Mouse (Mus musculus) retina, embryonic 14.5 days (tissue): ENCODE data around the gene Ivns1abp.
A peak's percentile ranks its signal among the peaks of the same experiment; 100 is the strongest.
"Not testable (repeated sequence)": the region's sequence is repeated elsewhere in the genome, so short reads cannot be mapped to it uniquely, and the experiment has no call there.

Experiments
- DNase-seq: peaks from one replicate; pipeline ENCODE4 v3.0.0-alpha.2; 2015; ENCODE audit warnings: low spot score

Gene Ivns1abp

DNA sequence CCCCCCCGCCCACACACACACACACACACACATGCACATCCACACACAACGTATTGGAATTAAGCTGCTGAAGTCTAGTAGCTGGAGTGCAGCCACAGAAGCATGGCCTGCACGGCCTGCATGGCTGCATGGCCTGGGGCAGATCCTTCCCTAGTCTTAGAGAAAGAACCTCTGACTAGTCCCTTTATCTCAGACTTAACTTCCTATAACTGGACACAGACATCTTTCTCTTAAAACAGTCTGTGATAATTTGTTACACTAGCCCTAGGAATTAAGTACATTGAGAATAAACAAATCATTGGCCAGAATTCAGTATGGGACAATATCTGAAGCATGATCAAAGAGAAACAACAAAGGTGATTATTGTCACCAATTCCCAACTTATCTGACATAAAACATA lies 2.0 kb upstream of the Ivns1abp start:
- no peak for DNase-seq

DNA sequence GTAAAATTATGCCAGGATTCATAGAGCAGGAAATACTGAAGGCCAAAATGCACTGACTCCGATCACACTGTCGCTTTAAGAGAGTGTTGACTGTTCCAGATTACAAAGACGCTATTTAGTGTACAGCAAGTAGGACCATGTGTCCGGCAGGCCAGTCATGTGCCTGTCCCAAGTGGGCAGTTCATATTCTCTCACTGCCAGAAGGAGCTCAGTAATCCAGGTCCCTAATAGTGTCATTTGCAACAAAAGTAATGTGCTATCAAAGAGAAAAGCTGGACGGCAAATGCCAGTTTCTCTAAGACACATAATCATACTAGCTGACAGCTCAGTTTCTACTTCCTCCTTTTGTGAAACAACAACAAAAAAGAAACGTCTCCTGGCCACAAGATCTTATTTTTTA lies 1.3 kb upstream of the Ivns1abp start:
- no peak for DNase-seq

DNA sequence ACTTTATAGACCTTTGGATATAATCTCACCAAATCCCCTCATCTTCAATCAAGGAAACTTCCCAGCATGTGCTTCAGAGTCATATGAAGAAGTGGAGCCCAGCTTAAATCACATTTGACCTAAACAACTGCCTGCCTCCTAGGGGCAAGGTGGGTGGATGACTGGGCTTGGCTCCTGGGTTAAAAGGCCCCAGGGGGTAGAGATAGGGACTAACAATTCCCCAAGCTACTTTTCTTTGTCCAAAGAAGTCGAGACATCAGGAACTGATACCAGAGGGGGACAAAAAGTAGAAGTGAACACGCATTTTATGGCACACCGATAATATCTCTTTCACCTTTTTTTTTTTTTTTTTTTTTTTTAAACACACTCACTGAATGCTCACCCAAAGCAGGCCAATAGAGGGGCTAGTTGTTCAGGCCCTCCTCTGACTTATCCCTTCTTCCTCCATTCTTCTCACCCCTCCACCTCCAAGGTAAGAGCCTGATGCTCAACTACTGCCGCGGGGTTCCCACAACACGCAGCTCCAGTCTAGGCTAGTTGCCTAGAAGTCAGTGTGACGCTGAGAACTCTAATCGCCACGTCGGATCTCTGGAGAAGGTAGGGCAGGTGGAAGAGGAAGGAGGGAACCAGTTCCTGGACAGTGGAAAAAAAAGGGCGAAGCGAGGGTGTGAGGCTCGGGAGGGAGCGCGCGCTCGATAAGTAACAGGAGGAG lies 550 bp upstream of the Ivns1abp start:
- DNase-seq, result peak; percentile 49

DNA sequence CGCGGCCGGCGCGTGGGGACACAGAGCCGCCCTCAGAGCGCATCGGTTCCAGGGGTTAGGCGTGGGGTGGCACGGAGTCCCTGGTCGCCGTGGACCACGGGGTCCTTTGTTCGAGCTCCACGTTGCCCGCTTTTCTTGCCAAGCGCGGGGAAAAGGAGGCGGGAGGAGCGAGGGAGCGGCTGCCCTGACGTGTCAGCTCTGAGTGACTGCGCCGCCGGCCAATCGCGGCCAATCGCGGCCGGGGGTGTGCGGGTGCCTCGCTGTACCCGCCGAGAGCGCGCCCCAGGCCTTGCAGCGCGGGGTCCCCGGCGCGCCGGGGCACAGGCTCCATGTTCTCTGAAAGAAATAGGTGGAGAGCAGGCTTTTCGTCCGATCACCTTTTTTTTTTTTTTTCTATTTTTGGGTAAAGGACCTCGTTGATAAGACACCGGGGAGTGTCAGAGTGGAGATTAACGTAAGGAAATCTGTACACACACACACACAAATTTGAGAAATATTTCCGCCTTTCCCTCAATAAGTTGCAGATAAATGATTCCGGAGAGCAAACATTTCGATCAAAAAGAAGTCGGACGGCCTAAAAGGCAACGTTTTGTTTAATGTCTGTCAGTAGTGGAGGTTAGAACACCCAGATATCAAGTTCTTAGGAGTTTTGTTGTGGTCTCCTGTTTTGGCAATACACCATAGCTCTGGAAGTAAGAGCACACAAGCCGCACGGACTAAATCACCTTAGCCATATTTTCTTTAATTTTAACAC lies 1.0 kb downstream of the Ivns1abp start:
- peak; percentile 93 for DNase-seq

DNA sequence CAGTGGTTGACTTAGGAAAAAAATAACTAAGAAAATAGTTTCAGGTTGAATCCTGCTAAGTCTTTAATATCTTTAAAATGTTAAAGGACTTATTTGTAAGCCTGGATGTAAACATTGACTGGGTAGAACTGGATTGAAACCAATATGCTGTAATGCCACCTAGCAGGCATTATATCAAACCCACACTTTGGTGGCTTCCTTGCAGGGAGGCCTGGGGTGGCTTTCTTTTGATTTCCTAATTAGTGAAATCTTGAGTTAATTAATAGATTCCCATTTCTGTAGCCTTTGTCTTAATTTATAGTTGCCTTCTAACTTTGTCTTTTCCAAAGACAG lies 1.6 kb downstream of the Ivns1abp start:
- no peak for DNase-seq

DNA sequence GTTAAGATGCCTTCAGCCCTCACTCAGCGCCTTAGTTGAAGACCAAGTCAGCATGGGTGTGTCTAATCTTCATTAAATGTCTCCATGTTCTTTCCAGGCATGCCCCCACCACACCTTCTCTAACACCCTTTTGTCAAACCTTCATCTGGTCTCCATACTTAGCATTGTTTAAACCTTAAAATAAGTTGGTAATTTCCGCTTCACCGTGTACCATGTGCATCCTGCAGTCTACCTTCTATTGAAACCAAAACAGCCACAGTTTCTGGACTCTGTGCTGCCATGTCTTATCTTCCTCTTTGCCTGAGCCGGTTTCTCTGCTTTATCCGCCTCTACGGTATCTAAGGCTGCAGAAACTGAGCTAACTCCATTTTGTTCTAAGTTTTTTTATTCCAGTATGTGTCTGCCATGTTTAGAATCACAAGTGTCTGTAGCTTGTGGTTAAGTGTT lies 2.4 kb downstream of the Ivns1abp start:
- no peak for DNase-seq

DNA sequence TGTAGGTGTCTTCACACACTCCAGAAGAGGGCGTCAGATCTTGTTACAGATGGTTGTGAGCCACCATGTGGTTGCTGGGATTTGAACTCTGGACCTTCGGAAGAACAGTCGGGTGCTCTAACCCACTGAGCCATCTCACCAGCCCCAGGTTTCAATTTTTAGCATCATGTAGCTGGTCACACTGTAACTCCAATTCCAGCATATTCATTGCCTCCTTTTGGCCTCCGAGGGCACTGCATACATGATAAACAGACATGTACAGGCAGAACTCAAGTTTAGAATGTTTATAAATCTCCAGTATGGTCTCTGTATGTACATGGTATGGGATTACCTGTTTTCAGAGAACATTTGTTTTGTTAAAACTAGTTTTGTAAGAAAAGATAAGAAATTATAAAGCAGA lies 4.0 kb downstream of the Ivns1abp start:
- DNase-seq, result not testable (repeated sequence)

DNA sequence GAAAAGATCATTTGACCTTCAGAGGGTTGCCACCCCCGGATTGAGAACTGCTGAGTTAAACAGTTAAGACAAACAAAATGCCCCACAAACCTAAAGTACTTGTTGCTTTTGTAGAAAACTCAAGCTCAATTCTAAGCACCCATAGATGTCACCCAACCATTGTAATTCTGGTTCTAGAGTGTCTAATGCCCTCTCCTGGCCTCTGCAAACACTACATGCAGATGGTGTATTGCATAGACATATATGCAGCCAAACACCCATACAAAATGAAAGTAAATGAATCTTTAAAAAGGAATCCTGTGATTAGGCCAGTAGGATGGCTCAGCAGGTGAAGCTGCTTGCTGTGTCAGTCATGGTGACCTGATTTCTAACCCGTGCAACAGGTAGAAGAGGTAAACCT lies 8.6 kb downstream of the Ivns1abp start:
- DNase-seq, result peak; percentile 58

DNA sequence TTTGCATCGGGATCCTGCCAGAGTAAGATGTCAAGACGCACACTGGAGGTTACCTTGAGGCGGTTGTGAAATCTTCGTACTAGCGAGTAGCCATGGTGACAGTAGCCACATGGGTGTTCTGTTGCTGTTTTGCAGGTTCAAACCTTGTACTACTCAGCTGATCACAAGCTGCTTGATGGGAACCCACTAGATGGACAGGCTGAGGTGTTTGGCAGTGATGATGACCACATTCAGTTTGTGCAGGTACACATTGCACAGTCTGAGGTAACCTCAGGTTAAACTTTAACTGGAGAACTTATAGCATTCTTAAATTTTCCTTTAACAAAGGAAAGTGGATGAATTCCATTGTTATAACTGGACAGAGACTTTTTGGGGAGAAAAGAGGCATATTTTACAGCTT lies 11.7 kb downstream of the Ivns1abp start:
- DNase-seq, result no peak

DNA sequence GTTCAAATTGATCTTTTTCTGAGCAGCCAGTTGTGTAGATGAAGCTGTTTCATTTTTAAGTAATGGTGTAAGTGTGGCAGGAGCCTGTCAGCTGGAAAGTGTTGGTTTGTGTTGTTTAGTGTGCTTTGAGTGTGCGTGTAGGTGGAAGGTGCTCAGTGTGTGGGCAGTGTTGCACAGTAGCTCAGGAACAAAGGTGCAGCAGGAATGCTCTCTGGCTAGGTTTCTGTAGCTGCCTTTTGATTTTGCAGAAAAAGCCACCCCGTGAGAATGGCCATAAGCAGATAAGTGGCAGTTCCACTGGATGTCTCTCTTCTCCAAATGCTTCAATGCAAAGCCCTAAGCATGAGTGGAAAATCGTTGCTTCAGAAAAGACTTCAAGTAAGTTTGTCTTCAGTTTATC lies 15.1 kb downstream of the Ivns1abp start:
- DNase-seq, result no peak

DNA sequence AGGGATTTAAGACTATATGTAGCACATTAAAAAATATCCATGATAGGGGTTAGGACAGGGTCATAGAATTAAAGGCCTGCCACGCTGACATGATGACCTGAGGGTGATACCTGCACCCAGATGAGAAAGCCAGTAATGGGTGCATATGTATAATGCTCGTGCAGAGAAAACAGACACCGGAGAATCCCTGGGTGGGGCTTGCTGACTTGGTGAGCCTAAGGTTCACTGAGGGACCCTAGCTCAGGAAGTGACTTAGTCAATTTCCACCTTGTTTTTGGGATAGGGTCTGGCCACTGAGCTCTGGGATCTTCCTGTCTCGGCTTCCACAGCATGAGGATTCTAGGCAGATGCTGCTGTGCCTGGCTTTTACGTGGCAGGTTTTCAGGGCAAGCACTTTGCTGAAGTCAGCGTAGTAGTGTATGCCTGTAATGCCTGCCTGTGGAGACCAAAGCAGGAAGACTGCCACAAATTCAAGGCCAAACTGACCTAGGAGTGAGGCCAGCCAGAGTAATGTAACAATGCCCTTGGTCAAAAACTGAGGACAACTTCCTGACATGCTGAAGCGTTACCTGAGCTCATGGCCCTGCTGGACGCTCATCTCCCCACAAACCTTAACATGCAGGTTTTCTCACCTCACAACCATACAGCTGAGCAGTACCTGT lies 22.8 kb downstream of the Ivns1abp start:
- no peak for DNase-seq

DNA sequence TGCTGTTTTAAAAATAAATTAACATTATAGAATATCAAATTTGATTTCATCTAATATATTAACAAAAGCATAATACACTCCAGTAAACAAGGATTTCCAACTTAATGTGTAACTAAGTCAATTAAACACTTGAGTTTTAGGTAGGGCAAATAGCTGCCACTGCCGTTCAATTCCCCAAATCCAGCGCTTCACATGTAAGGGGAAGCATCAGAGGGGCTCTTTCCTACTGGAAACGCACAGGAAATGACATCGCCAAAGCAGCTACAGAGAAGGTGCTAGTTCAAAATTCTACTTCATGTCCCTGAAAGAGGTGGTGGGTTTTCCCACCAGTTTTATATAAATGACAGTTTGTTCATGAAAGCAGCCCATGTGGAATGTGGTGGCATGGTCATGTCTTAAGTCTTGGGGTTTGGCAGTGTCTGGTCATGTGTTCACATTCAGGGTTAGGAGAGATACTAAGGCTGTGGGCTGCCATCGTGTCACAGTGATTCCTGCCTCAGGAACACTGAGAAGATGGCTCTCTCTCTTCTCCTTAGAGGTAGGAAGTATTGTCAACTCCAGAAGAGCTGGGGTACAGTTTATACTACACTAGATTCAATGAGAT lies 23.5 kb downstream of the Ivns1abp start:
- DNase-seq, result no peak

DNA sequence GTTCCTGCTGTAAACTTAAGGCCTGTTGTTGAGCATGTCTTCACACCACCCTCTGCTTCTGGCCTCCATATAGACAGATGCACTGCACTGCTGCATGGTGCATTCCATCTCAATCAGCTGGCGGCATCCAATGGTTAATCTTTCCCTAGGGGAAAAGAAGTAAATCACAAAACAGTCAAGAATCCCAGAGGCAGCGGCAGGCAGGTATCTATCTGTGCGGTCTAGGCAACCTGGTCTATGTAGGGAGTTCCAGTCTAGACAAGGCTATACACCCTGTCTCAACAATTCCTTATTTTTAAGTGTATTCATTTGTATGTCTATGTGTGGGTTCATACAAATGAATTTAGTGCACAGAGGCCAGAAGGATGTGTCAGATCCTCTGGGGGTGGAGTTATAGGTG lies 24.2 kb downstream of the Ivns1abp start:
- DNase-seq, result no peak

DNA sequence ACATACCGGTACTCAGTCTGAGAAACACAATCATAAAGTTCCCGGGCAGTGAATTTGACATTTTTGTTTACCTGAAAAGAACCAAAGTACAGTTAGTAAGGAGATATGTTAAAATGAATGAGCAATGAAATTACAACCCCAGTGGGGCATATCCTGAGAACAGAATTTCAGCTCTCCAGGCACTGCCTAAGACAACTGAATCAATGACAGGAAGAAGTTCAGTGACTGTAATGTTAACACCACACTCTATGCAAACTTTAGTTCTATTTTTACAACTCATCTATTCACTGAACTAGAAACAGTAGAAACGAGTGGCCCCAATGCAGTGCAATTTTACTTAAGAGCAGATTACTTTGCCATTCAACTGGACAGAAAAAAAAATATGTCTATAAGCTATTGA lies 26.3 kb downstream of the Ivns1abp start:
- no peak for DNase-seq

DNA sequence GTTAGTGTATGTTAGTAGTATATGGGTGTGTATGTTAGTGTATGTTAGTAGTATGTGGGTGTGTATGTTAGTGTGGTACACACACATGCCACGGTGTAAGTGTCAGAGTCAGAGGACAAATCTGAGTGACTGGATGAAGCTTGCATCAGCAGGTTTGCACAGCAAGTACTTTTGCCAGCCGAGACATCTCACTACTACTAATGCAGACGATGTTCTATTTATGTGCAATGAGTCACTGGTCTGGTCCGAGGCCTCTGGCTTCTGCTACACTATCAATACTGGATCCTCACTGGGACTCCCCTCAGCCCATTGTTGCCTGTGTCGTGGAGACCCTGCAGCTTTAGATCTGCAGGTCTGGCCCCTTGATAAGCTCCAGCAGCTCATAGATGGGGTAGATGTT lies 27.3 kb downstream of the Ivns1abp start:
- DNase-seq, result no peak

DNA sequence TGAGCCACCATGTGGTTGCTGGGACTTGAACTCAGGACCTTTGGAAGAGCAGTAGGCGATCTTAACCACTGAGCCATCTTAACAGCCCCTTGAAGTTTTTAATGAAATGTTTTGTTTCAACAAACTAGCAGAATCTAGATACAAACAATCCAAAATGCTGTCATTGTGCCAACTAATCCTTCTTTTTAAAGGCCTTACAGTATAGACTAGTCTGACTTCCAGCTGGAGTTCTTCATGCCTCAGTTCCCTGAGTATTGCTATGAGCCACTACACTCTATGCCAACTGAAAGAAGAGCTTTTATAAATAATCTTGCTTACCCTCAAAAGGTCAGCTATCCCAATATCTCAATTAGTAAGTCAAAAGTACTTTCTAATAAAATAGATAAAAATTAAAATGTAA lies 28.5 kb downstream of the Ivns1abp start:
- no peak for DNase-seq

DNA sequence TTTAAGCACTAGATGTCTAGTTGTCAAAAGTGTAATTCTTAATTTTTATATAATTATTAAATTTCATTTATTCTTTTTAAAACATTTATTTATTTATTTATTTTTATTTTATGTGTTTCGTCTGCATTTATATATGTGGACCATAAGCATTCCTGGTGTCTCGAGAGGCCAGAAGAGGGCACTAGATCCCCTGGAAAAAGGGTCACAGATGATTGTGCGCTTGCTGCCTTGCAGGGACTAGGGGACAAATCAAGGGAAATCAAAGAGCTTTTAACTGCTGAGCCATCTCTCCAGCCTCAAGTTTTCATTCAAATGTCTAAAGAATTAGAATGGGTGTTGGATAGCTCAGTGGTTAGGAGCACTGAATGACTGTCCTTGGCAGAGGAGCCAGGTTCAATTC lies 33.1 kb downstream of the Ivns1abp start:
- DNase-seq, result no peak

DNA sequence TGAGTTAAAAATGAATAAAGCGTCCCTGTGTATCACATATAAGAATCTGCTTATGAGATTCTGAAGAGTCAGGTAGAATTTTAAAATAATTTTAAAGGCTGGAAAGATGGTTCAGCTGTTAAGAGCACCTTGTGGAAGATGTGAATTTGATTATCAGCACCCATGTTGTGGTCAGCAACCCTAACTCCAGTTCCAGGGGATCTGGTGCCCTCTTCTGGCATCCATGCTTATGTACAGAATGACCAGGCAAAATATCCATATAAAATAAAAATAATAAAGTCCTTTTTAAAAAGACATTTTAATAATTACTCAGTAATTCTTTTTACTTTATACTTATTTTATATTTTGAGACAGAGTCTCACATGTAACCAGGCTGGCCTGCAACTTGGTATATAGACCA lies 45.8 kb downstream of the Ivns1abp start:
- peak; percentile 29 for DNase-seq

DNA sequence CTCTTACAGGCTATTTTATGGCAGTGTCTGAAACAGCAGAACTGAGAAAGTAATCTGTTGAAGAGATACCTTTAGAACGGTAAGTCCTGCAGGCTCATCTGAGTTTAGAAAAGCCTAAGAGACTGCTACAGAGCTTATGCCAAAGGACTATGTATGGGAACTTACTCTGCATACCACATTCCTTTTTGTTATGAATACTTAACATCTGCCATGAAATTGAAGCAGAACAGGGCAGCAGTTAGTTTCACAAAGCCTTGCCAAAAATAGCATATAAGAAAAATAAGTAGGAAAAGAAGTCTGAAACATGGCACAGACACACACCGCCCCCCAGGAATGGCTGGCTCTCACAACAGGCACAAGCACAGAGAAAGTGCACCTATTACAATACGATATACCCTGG lies 65.5 kb downstream of the Ivns1abp start:
- DNase-seq, result no peak
